Mouse (Mus musculus): ENCODE measurements around the gene Hecw2. TPM values are rescaled to one million over a fixed set of nuclear protein-coding genes. Genes with fewer than 3 reads are reported as not detected.
A peak's percentile ranks its signal among the peaks of the same experiment; 100 is the strongest.

The Hecw2 gene
- polyA plus RNA-seq (2015; fragmentation: Nextera tagmentation; extraction: Ambion mirVana): 4.5 and 5.2 TPM in 2 replicates

DNA sequence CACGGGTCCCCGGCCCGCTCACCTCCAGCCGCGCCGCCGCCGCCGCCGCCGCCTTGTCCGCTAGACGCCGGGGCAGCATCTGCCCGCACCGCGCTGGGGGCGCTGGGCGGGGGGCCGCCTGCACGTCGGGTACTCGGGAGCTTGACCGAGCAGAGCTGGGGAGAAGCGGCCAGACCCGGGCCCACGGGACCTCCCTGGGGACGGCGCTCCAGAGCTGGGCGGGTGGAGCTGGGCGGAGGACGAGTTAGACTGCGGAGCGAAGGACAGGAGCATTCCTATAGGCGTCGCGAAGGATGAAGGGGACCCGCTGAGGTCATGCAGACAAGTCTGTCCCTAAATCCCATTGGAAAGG, at the start of gene Hecw2:
Gene Hecw2 (minus strand): TSS at position 215 of the 352 bp plus-strand sequence.
- Histone ChIP-seq H3K4me3 (peak within 1 kb of the TSS; percentile 95), H3K9me3 (replicated peaks) (no peaks in the 10 kb centered on the region), H3K4me1 (replicated peaks) (peaks cover 6% of the 10 kb centered on the region), H3K36me3 (no peaks in the 10 kb centered on the region), H3K27ac (peak within 1 kb of the TSS; percentile 82), H3K9ac (peak within 1 kb of the TSS; percentile 85), H3K27me3 (no peaks in the 10 kb centered on the region; the same call in 1 of the 2 replicates), H3K4me2 (peak within 1 kb of the TSS; percentile 82)
- ATAC-seq (replicated peaks; ENCODE audit: insufficient number of reproducible peaks, insufficient read depth, low FRiP score, low read depth): peak; percentile 79
- under 1% methylated on average over 38 of the region's 38 CpGs for WGBS

DNA sequence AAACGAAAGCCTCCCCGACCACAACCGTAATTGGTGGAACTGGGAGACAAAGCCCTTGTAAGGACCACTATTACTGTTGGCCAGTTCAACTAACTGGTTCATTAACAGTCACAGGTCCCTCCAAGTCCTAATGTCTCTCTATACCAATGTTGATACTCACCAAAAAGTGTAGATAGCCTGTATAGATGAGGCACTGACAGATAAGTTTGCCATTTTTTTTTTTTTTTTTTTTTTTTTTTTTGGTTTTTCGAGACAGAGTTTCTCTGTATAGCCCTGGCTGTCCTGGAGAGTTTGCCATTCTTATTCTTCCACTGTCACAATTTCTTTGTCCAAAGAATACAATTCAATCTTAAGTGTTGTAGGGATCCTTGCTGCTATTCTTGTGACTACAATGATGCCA, 47.8 kb upstream of the Hecw2 start:
- Histone ChIP-seq H3K4me3 (no peak overlapping the region), H3K4me1 (replicated peaks) (no peaks in the 10 kb centered on the region), H3K4me2 (no peak overlapping the region), H3K36me3 (no peaks in the 10 kb centered on the region), H3K9ac (no peak overlapping the region), H3K27ac (no peak overlapping the region), H3K27me3 (no peaks in the 10 kb centered on the region), H3K9me3 (replicated peaks) (no peaks in the 10 kb centered on the region)
- ATAC-seq (replicated peaks; ENCODE audit: insufficient number of reproducible peaks, insufficient read depth, low FRiP score, low read depth): no peak
- 89% methylated on average over 4 of the region's 4 CpGs for WGBS

DNA sequence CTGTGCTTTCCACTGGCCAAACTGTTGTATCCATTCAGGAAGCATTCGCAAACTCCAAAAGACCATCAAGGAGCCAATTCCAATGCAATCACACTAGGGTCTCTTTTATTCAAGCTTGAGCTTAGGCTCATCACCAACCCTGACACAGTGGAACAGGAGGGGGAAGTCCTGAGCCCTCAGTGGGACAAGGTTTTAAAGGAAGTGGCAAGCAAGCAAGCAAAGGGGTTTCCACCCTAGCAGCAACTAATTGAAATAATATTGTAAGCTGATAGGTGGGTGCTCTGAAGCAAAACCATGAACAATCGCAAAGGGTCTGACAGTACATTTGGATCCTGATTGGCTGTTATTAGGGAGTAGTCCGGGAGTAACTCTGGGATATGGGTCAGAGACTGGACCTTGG, 25.3 kb upstream of the Hecw2 start:
- Histone ChIP-seq H3K27me3 (no peaks in the 10 kb centered on the region), H3K4me1 (replicated peaks) (no peaks in the 10 kb centered on the region), H3K36me3 (no peaks in the 10 kb centered on the region), H3K4me2 (no peak overlapping the region), H3K9me3 (replicated peaks) (no peaks in the 10 kb centered on the region), H3K9ac (no peak overlapping the region), H3K4me3 (no peak overlapping the region), H3K27ac (no peak overlapping the region)
- no peak for ATAC-seq (replicated peaks; ENCODE audit: insufficient number of reproducible peaks, insufficient read depth, low FRiP score, low read depth)
- WGBS: 96% methylated on average over 3 of the region's 3 CpGs

DNA sequence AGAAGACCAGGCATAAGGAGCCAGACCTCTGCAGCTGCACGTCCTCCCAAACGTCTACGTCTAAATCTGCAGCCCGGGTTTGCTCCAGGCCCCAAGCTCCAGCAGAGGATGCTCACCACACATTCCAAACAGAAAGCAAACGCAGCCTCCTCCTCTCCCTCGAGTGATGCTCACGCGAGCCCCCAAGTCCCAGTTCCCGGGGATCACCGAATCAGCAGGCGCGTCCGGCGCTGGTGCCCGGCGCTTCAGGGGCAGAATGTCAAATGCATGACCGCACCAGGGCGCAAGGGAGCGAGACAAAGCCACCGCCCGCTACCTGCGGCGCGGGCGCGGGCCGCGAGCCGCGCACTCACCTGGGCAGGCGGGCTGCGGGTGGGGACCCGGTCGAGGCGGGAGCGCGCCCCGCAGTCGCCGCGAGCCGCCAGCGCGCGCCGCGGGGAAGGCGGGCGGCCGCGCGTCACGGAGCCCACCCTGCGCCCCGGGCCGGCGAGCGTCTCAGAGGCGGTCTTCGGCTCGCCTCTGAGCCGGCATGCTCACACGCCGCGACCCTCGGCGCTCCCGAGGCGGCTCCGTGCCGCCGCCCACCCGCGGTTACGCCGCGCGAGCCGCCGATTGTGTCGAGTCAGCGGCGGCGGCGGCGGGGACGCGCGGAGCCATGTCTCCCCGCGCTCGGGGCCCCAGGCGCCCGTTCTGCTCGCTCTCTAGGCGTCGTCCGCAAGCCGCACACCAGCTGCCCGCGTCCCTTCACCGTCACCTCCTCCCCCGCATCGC, 600 bp downstream of the Hecw2 start:
- WGBS: under 1% methylated on average over 95 of the region's 104 CpGs

DNA sequence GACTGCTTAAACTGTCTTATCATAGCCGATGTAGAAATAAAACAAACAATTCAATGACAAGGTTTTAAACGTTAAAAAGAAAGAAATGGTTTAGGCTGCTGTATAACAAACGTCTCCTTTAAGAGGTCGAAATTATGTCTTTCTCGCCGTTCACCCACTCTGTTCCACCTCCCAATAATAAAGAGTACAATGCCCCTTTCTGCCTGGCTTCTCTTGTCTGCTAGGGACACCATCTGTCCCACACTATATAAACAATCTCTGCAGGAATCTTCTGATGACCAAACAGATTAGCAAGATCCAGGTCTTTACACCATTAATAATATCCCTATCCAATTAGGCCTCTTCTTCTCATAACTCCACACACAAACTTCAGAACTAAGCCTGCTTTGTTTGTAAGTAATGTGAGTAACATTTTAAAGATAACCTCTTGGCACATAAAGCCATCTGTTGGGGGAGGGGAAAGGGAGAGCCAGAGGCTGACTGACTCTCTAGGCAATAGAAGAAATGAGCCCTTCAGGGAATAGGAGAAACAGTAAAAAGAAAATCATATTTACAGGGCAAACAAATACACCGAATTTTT, 1.7 kb downstream of the Hecw2 start:
- no peak for ATAC-seq (replicated peaks; ENCODE audit: insufficient number of reproducible peaks, insufficient read depth, low FRiP score, low read depth)
- H3K9me3 ChIP-seq (replicated peaks): no peaks in the 10 kb centered on the region
- H3K36me3 ChIP-seq: no peaks in the 10 kb centered on the region
- H3K4me2 ChIP-seq: peak overlapping the region; percentile 82
- no peak overlapping the region for H3K27ac ChIP-seq
- WGBS: 54% methylated on average over 7 of the region's 7 CpGs
- no peak overlapping the region for H3K9ac ChIP-seq
- no peak overlapping the region; the same call in 1 of the 2 replicates for H3K4me3 ChIP-seq
- no peaks in the 10 kb centered on the region; the same call in 1 of the 2 replicates for H3K27me3 ChIP-seq
- peaks cover 6% of the 10 kb centered on the region for H3K4me1 ChIP-seq (replicated peaks)

More for the DNA sequence above, 600 bp downstream of the Hecw2 start:
- Histone ChIP-seq H3K27ac (peak overlapping the region; percentile 82), H3K27me3 (no peaks in the 10 kb centered on the region; the same call in 1 of the 2 replicates), H3K4me3 (peak overlapping the region; percentile 95), H3K9me3 (replicated peaks) (no peaks in the 10 kb centered on the region), H3K9ac (peak overlapping the region; percentile 85), H3K4me1 (replicated peaks) (peaks cover 6% of the 10 kb centered on the region), H3K36me3 (no peaks in the 10 kb centered on the region), H3K4me2 (peak overlapping the region; percentile 82)
- ATAC-seq (replicated peaks; ENCODE audit: insufficient number of reproducible peaks, insufficient read depth, low FRiP score, low read depth): peak; percentile 67

DNA sequence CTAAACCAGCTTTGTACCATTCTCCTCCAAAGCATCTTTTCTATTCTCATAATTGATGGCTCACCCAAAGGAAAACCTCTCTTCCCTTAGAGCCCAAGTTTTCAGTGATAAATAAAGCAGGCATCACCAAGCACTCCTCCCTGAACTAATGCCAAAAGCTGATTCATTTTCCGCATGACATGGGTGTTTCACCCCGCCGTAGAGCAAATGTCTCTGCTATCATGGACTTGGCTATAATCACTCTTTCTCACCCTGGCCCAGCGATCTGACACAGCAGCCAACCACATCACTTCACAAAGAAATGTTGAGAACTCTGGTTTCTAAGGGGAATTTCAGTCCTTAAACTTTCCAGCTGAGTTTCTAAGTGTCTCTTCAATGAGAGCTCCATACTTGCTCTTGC, 7.4 kb downstream of the Hecw2 start:
- no peak for ATAC-seq (replicated peaks; ENCODE audit: insufficient number of reproducible peaks, insufficient read depth, low FRiP score, low read depth)
- peak overlapping the region; percentile 31; the same call in 1 of the 2 replicates for H3K27ac ChIP-seq
- H3K4me1 ChIP-seq (replicated peaks): peaks cover 17% of the 10 kb centered on the region
- H3K9ac ChIP-seq: no peak overlapping the region
- 23% methylated on average over 4 of the region's 4 CpGs for WGBS
- no peaks in the 10 kb centered on the region for H3K9me3 ChIP-seq (replicated peaks)
- H3K27me3 ChIP-seq: no peaks in the 10 kb centered on the region
- no peaks in the 10 kb centered on the region for H3K36me3 ChIP-seq
- 0 out of 2 replicates have a peak overlapping the region, but pooled peaks have one; percentile 15 for H3K4me2 ChIP-seq
- H3K4me3 ChIP-seq: no peak overlapping the region

DNA sequence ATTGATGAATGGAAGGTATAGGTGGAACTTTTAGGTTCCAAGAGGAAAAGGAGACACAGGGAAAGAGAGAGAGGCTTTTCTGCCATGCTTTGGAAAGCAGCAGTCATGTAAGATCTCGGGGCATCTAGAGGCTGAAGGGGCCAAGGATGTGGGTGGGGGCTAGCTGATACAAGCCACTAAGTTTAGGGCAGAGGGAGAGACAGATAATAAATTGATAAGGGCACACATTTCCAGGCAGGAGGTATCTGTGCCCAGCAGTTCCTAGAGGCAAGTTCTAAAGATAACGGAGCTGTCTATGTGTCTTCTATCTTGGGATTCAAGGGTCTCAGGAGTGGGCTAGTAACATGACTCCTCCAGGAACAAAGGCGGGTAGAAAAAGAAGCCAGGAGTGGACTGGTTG, 8.6 kb downstream of the Hecw2 start:
- Histone ChIP-seq H3K27me3 (no peaks in the 10 kb centered on the region), H3K27ac (no peak overlapping the region), H3K4me1 (replicated peaks) (peaks cover 17% of the 10 kb centered on the region), H3K9ac (no peak overlapping the region), H3K9me3 (replicated peaks) (no peaks in the 10 kb centered on the region), H3K4me3 (no peak overlapping the region), H3K36me3 (no peaks in the 10 kb centered on the region), H3K4me2 (no peak overlapping the region)
- no peak for ATAC-seq (replicated peaks; ENCODE audit: insufficient number of reproducible peaks, insufficient read depth, low FRiP score, low read depth)
- WGBS: 22% methylated on average over 3 of the region's 3 CpGs

DNA sequence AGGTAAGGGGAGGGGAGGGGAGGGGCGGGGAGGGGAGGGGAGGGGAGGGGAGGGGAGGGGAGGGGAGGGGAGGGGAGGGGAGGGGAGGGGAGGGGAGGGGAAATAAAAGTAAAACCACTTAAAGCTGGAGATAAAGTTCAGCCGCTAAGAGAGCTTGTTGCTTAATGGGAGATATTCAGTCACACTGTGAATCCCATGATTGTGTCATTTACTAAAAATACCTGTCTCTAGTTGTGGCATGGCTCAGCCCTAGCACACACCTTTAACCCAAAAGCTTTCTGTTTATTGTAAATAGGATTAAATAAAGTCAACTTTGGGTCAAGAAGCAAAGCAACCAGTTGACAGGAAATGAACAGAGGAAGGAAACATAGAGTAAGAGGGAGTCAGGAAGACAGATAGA, 14.3 kb downstream of the Hecw2 start:
- Histone ChIP-seq H3K4me1 (replicated peaks) (peaks cover 4% of the 10 kb centered on the region; the same call in 1 of the 2 replicates), H3K4me2 (no peak overlapping the region), H3K36me3 (no peaks in the 10 kb centered on the region), H3K27me3 (no peaks in the 10 kb centered on the region), H3K9ac (no peak overlapping the region), H3K27ac (peak overlapping the region; percentile 23), H3K4me3 (no peak overlapping the region), H3K9me3 (replicated peaks) (no peaks in the 10 kb centered on the region)
- 0% methylated on average over 1 of the region's 2 CpGs for WGBS
- no peak; the same call in 1 of the 2 replicates for ATAC-seq (replicated peaks; ENCODE audit: insufficient number of reproducible peaks, insufficient read depth, low FRiP score, low read depth)

DNA sequence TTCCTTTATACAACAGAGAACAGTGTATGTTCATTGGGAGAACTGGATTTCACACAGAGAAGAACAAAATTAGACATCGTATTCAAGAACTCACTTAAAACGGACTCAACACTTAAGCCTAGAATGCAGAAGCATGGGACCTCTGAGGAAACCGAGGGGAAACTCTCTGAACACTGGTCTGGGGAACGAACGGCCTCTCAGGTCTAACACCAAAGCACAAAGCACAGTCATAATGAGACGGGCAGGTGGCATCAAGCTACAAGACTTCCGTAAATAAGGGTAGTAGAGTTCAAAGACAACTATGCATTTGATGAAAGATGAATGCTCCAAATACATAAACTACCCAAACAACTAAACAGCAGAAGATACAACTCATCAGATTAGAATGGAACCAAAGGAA, 15.8 kb downstream of the Hecw2 start:
- H3K9ac ChIP-seq: no peak overlapping the region
- ATAC-seq (replicated peaks; ENCODE audit: insufficient number of reproducible peaks, insufficient read depth, low FRiP score, low read depth): no peak
- no peak overlapping the region for H3K27ac ChIP-seq
- H3K27me3 ChIP-seq: no peaks in the 10 kb centered on the region
- WGBS: 91% methylated on average over 7 of the region's 7 CpGs
- no peaks in the 10 kb centered on the region for H3K36me3 ChIP-seq
- no peaks in the 10 kb centered on the region for H3K9me3 ChIP-seq (replicated peaks)
- no peak overlapping the region for H3K4me2 ChIP-seq
- no peak overlapping the region for H3K4me3 ChIP-seq
- peaks cover 8% of the 10 kb centered on the region; the same call in 1 of the 2 replicates for H3K4me1 ChIP-seq (replicated peaks)

DNA sequence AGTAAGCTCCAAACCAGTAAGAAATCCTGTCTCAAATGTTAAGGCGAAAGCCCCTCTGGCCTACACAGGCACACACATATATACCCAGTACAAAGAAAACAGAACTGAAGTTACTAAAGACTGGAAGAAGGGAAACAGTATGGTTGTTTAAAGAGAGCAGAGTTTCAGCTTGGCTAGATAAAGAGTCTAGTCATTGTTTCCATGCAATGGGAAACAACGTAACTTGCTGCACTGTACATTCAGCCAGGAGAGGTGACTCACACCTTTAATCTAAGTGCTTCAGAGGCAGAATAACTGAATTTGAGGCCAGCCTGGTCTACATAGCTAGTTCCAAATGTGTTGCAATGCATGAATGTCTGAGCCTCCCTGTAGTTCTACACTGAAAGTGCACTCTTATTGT, 18.4 kb downstream of the Hecw2 start:
- no peak overlapping the region for H3K27ac ChIP-seq
- no peak overlapping the region for H3K4me3 ChIP-seq
- 80% methylated on average over 2 of the region's 2 CpGs for WGBS
- no peaks in the 10 kb centered on the region for H3K27me3 ChIP-seq
- no peak overlapping the region for H3K4me2 ChIP-seq
- H3K4me1 ChIP-seq (replicated peaks): peaks cover 9% of the 10 kb centered on the region; the same call in 1 of the 2 replicates
- no peaks in the 10 kb centered on the region for H3K36me3 ChIP-seq
- H3K9ac ChIP-seq: no peak overlapping the region
- H3K9me3 ChIP-seq (replicated peaks): no peaks in the 10 kb centered on the region
- no peak for ATAC-seq (replicated peaks; ENCODE audit: insufficient number of reproducible peaks, insufficient read depth, low FRiP score, low read depth)

DNA sequence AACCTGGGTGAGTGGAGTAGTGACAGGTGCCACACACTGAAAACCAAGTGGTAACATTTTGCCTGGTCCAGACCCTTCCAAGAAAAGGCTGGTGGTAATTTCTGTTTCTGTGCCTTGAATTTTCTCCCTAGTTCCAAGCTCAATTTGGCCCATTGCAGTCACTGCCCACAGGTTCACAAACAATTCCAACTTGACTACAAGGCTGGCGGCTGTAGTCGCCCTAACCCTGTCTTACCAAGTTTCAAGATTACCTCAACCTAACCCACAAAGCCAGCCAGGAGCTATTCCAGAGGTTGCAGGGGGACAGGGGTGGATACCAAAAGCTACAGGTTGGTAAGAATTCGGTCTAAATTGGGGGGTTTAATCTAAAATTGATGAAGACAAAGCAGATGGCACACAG, 27.0 kb downstream of the Hecw2 start:
- no peaks in the 10 kb centered on the region for H3K27me3 ChIP-seq
- no peaks in the 10 kb centered on the region for H3K4me1 ChIP-seq (replicated peaks)
- no peaks in the 10 kb centered on the region for H3K9me3 ChIP-seq (replicated peaks)
- H3K4me2 ChIP-seq: no peak overlapping the region
- no peak for ATAC-seq (replicated peaks; ENCODE audit: insufficient number of reproducible peaks, insufficient read depth, low FRiP score, low read depth)
- no peak overlapping the region for H3K4me3 ChIP-seq
- H3K36me3 ChIP-seq: no peaks in the 10 kb centered on the region
- H3K27ac ChIP-seq: no peak overlapping the region
- H3K9ac ChIP-seq: no peak overlapping the region
- 85% methylated on average over 3 of the region's 3 CpGs for WGBS

All from heart, embryonic 15.5 days (tissue).